In genomic region chr4:107652598-107653279, GRCm38 (mm10) we compare ENCODE assay signal across 8 mouse cellular contexts. TPM values are rescaled to one million over a fixed set of nuclear protein-coding genes. Genes with fewer than 3 reads are reported as not detected.
DNase-seq lines count a peak whose midpoint lies in the region; ATAC-seq and TF ChIP-seq lines count a peak whose summit lies in the region.

No protein-coding gene starts in this region.

- TF ChIP-seq POLR2A in small intestine, adult 2 months (IDR thresholded peaks at IDR 0.05; ENCODE audit: low read depth, low read length): no peak

- WGBS in limb, embryonic 10.5 days: 13% methylated on average over 7 of the region's 7 CpGs
- 15% methylated on average over 7 of the region's 7 CpGs for WGBS in midbrain, embryonic 11.5 days
- 12% methylated on average over 7 of the region's 7 CpGs for WGBS in small intestine, adult 2 months

- peak overlapping the region; percentile 20; the same call in 1 of the 2 replicates for H3K27ac ChIP-seq in limb, embryonic 10.5 days
- H3K27ac ChIP-seq in midbrain, embryonic 11.5 days (ENCODE audit: low read depth, low read length): no peak overlapping the region
- no peak overlapping the region for H3K27ac ChIP-seq in small intestine, adult 2 months (ENCODE audit: insufficient read depth, low read depth, low read length)

- no peak for ATAC-seq in erythroblast, adult 5-6 weeks (replicated peaks; ENCODE audit: low FRiP score, poor library complexity, severe bottlenecking)
- peak; percentile 88 for ATAC-seq in granulocyte monocyte progenitor cell, adult 5-6 weeks (replicated peaks; ENCODE audit: poor library complexity, severe bottlenecking)
- ATAC-seq in midbrain, embryonic 11.5 days (ENCODE audit: low FRiP score): peak; percentile 88

- no peak overlapping the region for H3K9ac ChIP-seq in midbrain, embryonic 11.5 days (ENCODE audit: low read length)

- H3K4me2 ChIP-seq in midbrain, embryonic 11.5 days: no peak overlapping the region

- H3K27me3 ChIP-seq in erythroblast, embryonic 14.5 days (ENCODE audit: control insufficient read depth): no peaks in the 10 kb centered on the region
- H3K27me3 ChIP-seq in limb, embryonic 10.5 days (ENCODE audit: low read depth, poor library complexity, severe bottlenecking): peaks cover 73% of the 10 kb centered on the region
- H3K27me3 ChIP-seq in midbrain, embryonic 11.5 days (ENCODE audit: control insufficient read depth, insufficient read depth, low read length): no peaks in the 10 kb centered on the region
- peaks cover 2% of the 10 kb centered on the region; the same call in 1 of the 2 replicates for H3K27me3 ChIP-seq in small intestine, adult 2 months (ENCODE audit: control insufficient read depth, insufficient read depth, low read length)

- peaks cover 24% of the 10 kb centered on the region for H3K4me1 ChIP-seq in erythroblast, embryonic 14.5 days (ENCODE audit: control insufficient read depth)
- peaks cover 30% of the 10 kb centered on the region for H3K4me1 ChIP-seq in limb, embryonic 10.5 days
- H3K4me1 ChIP-seq in midbrain, embryonic 11.5 days (ENCODE audit: control insufficient read depth, insufficient read depth, low read length): peaks cover 9% of the 10 kb centered on the region
- no peaks in the 10 kb centered on the region; the same call in 1 of the 2 replicates for H3K4me1 ChIP-seq in small intestine, adult 2 months (ENCODE audit: control insufficient read depth, insufficient read depth, insufficient read length, low read length)

- no peaks in the 10 kb centered on the region for H3K36me3 ChIP-seq in erythroblast, embryonic 14.5 days (ENCODE audit: control insufficient read depth)
- H3K36me3 ChIP-seq in limb, embryonic 10.5 days: no peaks in the 10 kb centered on the region
- no peaks in the 10 kb centered on the region for H3K36me3 ChIP-seq in midbrain, embryonic 11.5 days (ENCODE audit: control insufficient read depth, insufficient read depth, low read length)
- H3K36me3 ChIP-seq in small intestine, adult 2 months (ENCODE audit: control insufficient read depth, insufficient read depth, low read length): no peaks in the 10 kb centered on the region

- no peaks in the 10 kb centered on the region for H3K9me3 ChIP-seq in erythroblast, embryonic 14.5 days (ENCODE audit: control insufficient read depth, low read length)
- H3K9me3 ChIP-seq in limb, embryonic 10.5 days (replicated peaks): no peaks in the 10 kb centered on the region
- no peaks in the 10 kb centered on the region for H3K9me3 ChIP-seq in midbrain, embryonic 11.5 days (ENCODE audit: control insufficient read depth, low read length)

- TF ChIP-seq CTCF in small intestine, adult 2 months (IDR thresholded peaks at IDR 0.05; ENCODE audit: extremely low read depth, insufficient read length, insufficient replicate concordance, low read depth, low read length): peak; percentile 67

- peak overlapping the region; percentile 47 for H3K4me3 ChIP-seq in erythroblast, embryonic 14.5 days (replicated peaks)
- H3K4me3 ChIP-seq in limb, embryonic 10.5 days: 0 out of 2 replicates have a peak overlapping the region, but pooled peaks have one; percentile 5
- H3K4me3 ChIP-seq in midbrain, embryonic 11.5 days (ENCODE audit: low read depth, low read length): no peak overlapping the region
- H3K4me3 ChIP-seq in small intestine, adult 2 months (ENCODE audit: low read depth, low read length): no peak overlapping the region

- peak; percentile 84 for DNase-seq in embryo, embryonic 9.5 days (ENCODE audit: extremely low spot score)
- DNase-seq in kidney, adult 18-20 months: peak; percentile 83
- peak; percentile 89 for DNase-seq in limb, embryonic 10.5 days (ENCODE audit: low spot score)
- DNase-seq in midbrain, embryonic 11.5 days (ENCODE audit: low spot score, missing footprints): peak; percentile 97

RNA-seq across cellular contexts. Expression of gene Dmrtb1, which starts 31.3 kb away (rescaled TPM):
- polyA plus RNA-seq in erythroblast, embryonic 14.5 days (2012): 0.04 and 0.05 TPM in 2 replicates
- not detected in 2 replicates for total RNA-seq in erythroblast, adult 5-6 weeks (2015; ENCODE audit: low replicate concordance)
- total RNA-seq in erythroblast, adult 5-6 weeks (2017; ENCODE audit: low replicate concordance): not detected in 2 replicates
- total RNA-seq in granulocyte monocyte progenitor cell, adult 5-6 weeks (2014; fragmentation: Nextera tagmentation): 1.7 TPM in 1 of 2 replicates, not detected in the other
- total RNA-seq in granulocyte monocyte progenitor cell, adult 5-6 weeks (2017): 0.46 TPM in 1 of 2 replicates, not detected in the other
- 0.21 and 0.36 TPM in 2 replicates for polyA plus RNA-seq in limb, embryonic 10.5 days (2016; fragmentation: Nextera tagmentation; extraction: Ambion mirVana)
- polyA plus RNA-seq in midbrain, embryonic 11.5 days (2014; fragmentation: Nextera tagmentation; extraction: Ambion mirVana): 11.6 and 12.8 TPM in 2 replicates
- polyA plus RNA-seq in small intestine, adult 2 months (2012; rRNA removed): not detected in 2 replicates

Comparison
In these comparisons a context has a peak if more than half of its experiments do, and no peak if none do; other contexts are left out.
1. H3K4me3 ChIP-seq: peak in erythroblast, embryonic 14.5 days (single experiment) and limb, embryonic 10.5 days (single experiment); none in midbrain, embryonic 11.5 days (single experiment) and small intestine, adult 2 months (single experiment).
2. Peak in every context shown above with its lines, with median percentiles within 50 percentile points of each other: DNase-seq.